Mouse (Mus musculus) cerebral cortex, adult 2 months (tissue): ENCODE results near the gene Uprt.

Experiments used
- WGBS: fragments of 180-500 bp; shearing (Covaris S2); methylation state at CpG from one replicate; pipeline ENCODE4 v1.1.7; 2018; 5-methylcytosine and 5-hydroxymethylcytosine counted together

Uprt gene

DNA sequence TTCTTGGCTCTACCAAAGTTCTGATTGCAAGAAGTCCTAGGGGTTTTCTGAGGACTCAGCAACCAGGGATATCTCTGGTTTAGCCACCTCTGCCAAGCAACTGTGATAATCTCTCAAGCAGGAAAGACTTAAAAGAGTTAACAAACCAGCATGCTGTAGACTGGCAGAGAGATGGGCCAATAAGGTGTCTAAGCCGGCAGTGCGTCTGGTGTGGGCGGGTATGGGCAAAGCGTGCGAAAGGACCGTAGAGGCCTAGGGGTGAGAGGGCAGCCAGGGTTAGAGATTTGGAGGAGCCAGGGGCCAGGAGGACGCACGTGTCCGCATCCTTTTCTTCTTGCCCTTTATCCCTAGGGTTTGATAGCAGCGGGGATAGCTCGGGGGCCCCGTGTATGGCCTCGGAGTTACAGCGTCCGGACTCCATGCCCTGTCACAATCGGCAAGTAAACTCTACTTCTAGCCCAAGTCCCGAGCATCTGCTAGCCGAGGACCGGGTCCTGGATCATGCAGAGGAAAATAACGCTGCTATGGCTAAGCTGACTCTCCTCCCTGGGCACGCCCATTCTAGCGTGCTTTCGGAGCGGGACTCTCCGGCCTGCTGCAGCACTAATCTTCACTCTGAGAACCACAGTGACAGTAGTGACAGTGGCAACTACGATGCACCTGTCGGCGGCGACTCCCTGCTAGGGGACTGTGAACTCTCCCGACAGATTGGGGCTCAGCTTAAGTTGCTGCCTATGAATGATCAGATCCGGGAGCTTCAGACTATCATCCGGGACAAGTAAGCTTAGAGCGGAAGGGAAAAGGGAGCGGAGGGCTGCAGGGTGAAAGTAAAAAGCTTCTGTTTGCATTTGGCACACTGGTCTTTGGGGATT, at the start of gene Uprt:
Uprt (plus strand) TSS at position 247 of the 872 bp plus-strand sequence.
- WGBS, result 4% methylated on average over 34 of the region's 34 CpGs

DNA sequence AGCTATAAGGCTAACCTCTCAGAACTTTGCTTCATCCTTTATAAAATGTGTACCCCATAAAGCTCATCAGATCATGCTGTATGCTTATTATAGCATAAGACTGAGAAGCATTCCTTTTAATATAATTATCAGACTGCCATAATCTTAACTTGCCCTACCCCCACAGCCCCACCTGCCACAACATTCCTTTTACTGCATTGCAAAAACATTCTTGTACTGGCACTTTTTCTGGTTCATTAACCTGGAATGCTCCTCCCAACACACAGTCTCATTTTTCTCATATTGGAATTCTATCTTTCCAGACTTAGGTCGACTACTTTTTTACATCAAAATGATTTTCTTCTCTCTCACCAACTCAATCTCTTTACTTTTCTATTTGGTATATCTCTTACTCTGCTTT, 49.2 kb upstream of the Uprt start:
- WGBS, result 42% methylated on average over 1 of the region's 1 CpGs

DNA sequence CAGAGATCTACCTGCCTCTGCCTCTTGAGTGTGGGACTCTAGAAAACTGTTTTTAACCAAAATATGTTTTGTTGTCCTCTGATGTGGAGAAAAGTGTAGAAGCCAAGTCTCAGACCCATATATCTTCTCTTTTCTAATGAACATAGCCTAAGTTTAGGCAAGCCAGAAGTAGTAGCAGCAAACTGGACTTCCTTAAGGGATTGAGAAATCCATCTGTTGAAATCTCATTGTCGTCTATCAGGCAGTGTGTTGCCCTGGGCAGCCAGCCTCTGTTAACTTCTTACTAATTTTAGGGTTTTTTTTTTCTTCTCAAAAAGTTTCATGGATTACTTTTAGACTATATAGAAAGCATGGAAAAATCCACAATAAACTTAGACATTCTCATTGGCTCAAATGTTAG, 30.2 kb upstream of the Uprt start:
- WGBS, result 79% methylated on average over 1 of the region's 1 CpGs

DNA sequence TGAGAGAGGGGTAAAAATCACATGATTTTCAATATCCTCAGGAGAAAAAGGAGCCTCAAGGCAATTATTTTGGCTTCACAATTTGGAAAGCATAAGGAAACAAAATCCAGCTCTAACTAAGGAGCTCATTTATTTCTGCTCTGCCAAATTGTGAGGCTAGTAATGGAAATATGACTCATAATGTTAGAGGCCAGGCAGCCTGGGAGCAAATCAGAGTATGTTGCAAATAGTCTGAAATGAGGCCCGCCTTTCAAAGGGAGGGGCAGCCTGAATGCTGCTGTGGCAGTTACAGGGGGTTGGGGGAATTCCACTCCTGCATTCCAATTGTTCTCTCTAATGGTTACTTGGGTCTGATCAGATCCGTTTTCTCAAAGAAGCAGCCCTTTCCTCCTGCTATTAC, 20.9 kb upstream of the Uprt start:
- 72% methylated on average over 2 of the region's 2 CpGs for WGBS

DNA sequence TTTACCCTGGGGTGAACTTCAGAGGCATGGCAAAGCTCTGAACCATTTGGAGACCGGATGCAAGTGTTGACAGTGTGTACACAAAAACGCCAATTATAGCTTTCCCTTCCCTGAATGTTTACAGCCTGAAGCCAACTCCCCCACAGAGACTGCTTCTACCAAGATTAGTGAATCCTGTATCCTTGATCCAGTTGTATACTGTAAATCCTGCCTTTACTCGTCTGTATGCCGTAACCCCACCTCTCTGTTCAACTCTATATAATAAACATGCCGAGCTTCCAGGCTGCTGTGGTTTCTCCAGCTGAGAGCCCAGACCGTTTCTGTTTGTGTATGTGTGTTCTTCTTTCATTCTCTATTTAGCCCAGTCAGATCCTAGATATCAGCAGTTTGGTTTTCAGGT, 18.2 kb upstream of the Uprt start:
- WGBS, result 45% methylated on average over 6 of the region's 6 CpGs

DNA sequence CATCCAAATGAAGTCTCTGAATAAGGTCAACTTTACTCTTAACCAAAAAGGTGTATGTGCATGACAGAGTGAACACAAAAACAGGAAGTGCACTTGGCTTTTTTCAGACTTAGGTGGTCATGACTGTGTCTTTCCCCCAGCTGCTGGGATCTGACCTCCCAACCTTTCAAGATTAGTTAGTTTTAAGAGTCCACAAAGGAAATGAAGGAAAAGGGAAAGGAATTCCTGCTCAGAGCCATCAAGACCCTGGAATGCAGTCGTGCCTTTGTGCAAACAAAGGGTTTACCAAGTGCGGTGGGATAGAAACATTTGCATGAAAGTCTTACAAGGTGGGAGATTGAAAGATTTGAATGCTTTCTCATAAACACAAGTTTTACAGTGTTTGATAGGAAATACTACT, 4.6 kb upstream of the Uprt start:
- 29% methylated on average over 2 of the region's 2 CpGs for WGBS

DNA sequence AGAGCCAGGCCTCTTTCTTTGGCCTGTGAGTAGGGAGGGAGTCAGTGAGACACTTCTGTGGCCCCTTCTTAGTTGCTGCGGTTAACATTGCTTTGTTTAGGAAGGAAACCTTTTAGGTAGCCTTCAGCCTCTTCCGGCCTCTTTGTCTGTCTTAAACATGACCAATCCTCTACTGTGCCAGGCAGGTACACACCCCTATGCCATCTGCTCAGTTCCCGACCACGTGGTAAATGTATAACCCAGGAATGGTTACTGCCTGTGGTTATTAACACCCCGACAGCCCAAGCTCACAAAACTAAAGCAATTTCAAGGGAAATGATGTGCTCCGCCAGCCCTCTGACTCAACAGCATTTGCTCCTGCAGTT, 808 bp downstream of the Uprt start:
- WGBS, result 3% methylated on average over 6 of the region's 6 CpGs

DNA sequence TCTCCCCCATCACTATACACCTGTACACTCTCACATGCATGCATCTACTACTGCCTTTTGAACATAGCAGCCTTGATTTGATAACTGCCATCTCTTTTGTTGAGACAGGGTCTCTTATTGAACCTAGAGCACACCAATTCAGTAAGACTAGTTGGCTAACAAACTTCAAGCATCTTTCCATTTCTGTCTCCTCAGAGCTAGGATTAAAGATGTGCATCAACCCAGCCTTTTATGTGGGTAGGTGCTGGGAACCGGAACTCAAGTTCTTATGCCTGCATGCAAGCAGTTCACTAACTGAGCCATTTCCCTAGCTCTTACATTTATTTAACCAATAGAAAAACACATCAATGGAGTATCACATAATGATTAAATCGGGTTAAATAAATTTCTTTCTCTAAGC, 3.0 kb downstream of the Uprt start:
- 80% methylated on average over 2 of the region's 2 CpGs for WGBS

DNA sequence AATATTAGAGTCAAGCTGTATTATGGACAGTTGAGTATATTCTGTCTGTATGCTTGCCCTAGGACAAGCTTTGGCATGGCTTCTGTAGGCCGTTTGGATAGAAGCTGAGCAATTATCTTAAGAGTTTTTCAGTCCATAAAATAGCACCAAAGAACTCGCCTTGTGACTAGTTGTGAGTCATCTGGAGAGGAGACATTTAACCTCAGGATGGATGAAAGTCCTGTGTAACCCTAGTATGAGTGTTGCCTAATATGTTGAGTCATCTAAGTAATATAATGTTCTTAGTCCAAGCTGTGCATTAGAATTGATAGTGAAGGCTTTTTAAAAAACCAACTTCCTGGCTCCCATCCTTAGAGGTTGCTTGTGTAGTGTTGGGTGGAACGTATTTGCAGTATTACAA, 5.4 kb downstream of the Uprt start:
- WGBS, result 85% methylated on average over 3 of the region's 3 CpGs

DNA sequence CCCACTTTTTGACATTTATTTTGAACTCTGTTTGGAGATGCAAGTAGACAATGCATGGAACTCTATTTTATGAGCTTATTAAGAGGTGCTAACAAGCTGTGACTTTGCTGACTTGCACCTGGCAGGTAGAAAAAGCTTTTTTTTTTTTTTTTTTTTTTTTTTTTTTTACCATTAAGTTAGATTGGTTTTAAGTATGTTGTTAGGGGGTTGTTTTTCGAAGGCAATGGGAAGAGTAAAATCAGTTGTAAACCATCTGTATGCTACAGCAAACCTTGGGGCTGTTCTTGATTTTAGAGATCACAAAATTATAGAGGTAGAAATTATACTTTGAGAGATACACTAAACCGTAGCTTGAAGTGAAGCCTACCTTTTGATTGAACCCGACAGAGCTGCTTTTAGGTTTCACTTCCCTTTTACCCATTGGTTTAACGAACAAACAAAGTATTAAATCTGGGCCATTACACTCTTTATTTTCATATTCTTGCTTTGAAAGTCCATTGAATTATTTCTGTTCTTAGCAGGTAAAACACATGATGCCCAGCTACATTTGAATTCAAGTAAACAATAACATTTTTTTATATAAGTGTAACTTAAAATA, 6.4 kb downstream of the Uprt start:
- WGBS, result 87% methylated on average over 4 of the region's 4 CpGs

DNA sequence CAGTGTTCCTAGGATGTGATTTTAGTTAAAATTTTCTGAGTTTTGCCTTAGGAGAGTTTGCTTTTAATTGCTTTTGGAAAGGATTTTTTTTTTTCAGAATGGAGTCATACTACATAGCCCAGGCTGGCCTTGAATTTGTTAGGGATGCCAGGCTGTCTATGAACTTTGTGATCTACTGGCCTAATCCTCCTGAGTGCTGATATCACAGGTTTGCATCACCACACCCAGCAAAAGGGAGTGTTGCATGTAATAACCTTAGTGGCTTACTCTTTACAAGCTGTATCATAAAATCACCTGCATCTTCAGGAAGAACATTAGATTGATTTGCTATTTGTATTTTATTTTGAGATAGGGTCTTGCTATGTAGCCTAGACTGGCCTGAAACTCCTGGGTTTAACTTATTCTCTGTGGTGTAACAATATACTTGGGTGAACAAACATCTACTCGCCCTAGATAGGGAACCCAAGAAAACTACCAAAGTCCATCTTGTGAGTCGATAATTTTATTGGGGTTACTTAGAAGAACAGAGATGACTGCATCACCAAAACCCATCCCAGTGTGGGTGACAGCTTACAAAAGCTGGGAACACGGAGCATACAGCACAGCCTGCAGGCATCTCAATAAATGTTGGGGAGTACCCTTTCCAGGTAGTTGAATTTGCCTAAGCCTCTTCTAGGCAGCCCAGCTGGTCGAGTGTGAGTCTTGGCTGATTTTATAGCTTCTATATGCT, 7.2 kb downstream of the Uprt start:
- WGBS, result 67% methylated on average over 4 of the region's 4 CpGs

DNA sequence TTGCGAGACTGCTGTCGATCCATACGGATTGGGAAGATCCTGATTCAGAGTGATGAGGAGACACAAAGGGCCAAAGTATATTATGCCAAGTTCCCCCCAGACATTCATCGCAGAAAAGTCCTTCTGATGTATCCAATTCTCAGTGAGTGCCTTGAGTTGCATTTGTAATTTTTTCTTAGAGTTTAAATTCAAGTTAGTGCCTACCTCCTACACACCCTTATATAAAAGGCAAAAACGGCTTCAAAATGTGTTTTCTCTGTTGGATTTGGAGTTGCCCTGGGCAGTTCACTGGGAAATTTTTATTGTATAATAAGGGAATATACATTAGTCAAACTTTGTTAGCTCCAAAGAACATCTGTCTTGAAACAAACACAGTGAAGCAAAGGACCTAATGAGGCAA, 19.1 kb downstream of the Uprt start:
- 69% methylated on average over 5 of the region's 5 CpGs for WGBS

DNA sequence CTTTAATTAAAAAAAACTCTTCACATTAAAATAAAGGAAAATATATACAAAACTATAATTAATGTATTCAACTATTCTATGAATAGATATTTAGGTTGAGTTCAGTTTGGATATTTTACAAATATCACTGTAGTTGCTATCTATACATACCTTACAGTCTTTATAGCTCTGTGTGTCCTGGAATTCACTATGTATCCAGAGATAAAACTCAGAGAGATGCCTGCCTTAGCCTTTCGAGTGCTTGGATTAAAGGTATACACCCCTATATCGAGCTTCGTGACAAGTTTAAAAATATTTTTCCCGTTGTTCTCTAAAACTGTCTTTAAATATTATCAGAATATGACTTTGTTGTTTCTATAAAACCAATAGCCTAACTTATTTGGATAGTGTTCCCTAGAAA, 60.0 kb downstream of the Uprt start:
- 93% methylated on average over 4 of the region's 4 CpGs for WGBS

DNA sequence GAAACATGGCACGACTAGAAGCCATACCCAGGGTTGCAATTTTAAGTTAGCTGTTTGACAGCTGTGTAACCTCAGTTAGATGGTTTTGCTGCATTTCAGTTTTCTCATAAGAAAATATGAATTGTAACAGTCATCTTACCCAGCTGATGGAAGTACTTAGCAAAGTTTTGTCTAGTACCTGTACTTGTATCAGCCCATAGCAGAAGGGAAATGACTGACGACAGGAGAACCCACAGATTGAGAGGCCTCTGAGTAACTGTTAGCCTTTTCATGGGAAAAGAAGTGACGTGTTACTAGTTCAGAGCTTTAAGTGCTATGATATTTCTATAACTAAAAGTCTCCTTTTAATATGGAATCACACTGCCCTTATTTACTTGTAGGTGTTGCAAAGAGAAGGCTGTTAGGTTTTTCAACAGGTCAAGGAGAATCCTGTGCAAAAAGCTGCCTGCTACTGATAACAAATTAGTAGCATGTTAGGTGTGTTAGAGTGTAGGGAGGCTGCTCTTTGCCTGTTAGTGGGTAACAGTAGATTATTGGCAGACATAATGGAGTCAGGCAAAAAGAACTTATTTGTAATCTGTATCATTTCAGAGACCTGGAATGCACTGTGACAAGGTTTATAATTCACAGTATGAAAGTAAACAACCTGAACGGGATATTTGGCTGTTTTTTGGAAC, 61.4 kb downstream of the Uprt start:
- WGBS, result 77% methylated on average over 4 of the region's 4 CpGs

DNA sequence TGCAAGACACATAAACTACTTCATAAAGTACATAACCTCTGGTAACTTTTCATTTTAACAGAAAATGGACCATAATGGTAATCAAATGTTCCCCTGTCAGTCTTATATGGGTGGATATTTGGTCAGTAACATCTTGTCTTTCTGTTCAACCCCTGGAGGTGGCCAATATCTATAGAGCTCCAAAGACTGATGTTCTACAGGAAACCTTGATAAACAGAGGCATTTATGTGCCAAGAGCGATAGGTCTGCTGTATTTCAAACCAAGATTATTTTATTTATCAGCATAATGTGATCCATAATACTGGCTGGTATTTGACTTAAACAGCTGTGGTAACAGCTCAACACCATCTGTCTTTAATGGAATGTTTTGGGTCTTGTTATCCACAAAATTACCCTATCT, 62.7 kb downstream of the Uprt start:
- WGBS, result 97% methylated on average over 1 of the region's 1 CpGs
